Mouse (Mus musculus) ES-Bruce4 (cell line): Measurements from ENCODE around the gene Patl2.

Experiments
- CTCF ChIP-seq: IDR thresholded peaks from one replicate; pipeline ENCODE4 v1.8.1; 2011; ENCODE audit warnings: low read depth, low read length
- EP300 ChIP-seq: IDR thresholded peaks from 2 replicates; pipeline ENCODE4 v1.6.1; 2011; ENCODE audit warnings: low read depth, low read length; ENCODE audit not compliant: insufficient read depth
- POLR2A ChIP-seq: IDR thresholded peaks from one replicate; pipeline ENCODE4 v1.8.1; 2011; ENCODE audit warnings: low read length; ENCODE audit not compliant: insufficient read depth

GRCm38 (mm10) chr2:122143111-122143510 is 42.9 kb downstream of the Patl2 start:
- TF ChIP-seq CTCF (no peak), EP300 (no peak), POLR2A (no peak)
